Mouse (Mus musculus): ENCODE results near the gene Vmp1.

GRCm38 (mm10) chr11:86600209-86600557, 83.5 kb downstream of the Vmp1 start:
- TF ChIP-seq CTCF (IDR thresholded peaks at IDR 0.05; ENCODE audit: insufficient read depth, low read length) (no peak), POLR2A (IDR thresholded peaks at IDR 0.05; ENCODE audit: borderline replicate concordance, extremely low read depth, low read depth, low read length) (no peak)

Measured in lung, adult 2 months (tissue).